Mouse (Mus musculus): ENCODE measurements around the gene Kmt2a. TPM values are rescaled to one million over a fixed set of nuclear protein-coding genes. Genes with fewer than 3 reads are reported as not detected.

Kmt2a gene
- 10 to 100 TPM; 31.9 to 38.3 TPM for total RNA-seq (2021)
- long read RNA-seq, experiment 1, partial matches to known transcripts, result 3 of 5 reads
- long read RNA-seq, experiment 1, other reads (novel, unspliced or antisense), result 2 of 5 reads
- long read RNA-seq, experiment 2, partial matches to known transcripts, result 0 of 4 reads
- long read RNA-seq, experiment 2, other reads (novel, unspliced or antisense), result 4 of 4 reads

- DNase-seq, result peak; percentile 98 to 99
Observed at GRCm38 (mm10) chr9:44881221-44881871, at the start of gene Kmt2a. TSS of gene Kmt2a (minus strand) at chr9:44881296.

- no peak for DNase-seq
Observed at GRCm38 (mm10) chr9:44921543-44921942, 40.4 kb upstream of the Kmt2a start.

- peak; percentile 44 to 63 for DNase-seq
Observed at GRCm38 (mm10) chr9:44921123-44921468, 40.0 kb upstream of the Kmt2a start.

GRCm38 (mm10) chr9:44920374-44921122 is 39.5 kb upstream of the Kmt2a start, which contains the start of gene Atp5l:
TSS of gene Atp5l (minus strand) at chr9:44920742.
- peak; percentile 81 to 87 for DNase-seq

GRCm38 (mm10) chr9:44919606-44920005 is 38.5 kb upstream of the Kmt2a start:
- DNase-seq, result no peak

- DNase-seq, result peak; percentile 19 to 46
Observed at GRCm38 (mm10) chr9:44916196-44916595, 35.1 kb upstream of the Kmt2a start.

- DNase-seq, result no peak
Observed at GRCm38 (mm10) chr9:44914706-44915105, 33.6 kb upstream of the Kmt2a start.

- DNase-seq, result no peak
Observed at GRCm38 (mm10) chr9:44911365-44911764, 30.3 kb upstream of the Kmt2a start.

- peak; percentile 34 to 46 for DNase-seq
Observed at GRCm38 (mm10) chr9:44905620-44906019, 24.5 kb upstream of the Kmt2a start.

GRCm38 (mm10) chr9:44904964-44905363 is 23.9 kb upstream of the Kmt2a start:
- DNase-seq, result peak; percentile 77 to 84

- DNase-seq, result no peak
Observed at GRCm38 (mm10) chr9:44903856-44904255, 22.8 kb upstream of the Kmt2a start.

- peak in 1 of 2 experiments; percentile 26 for DNase-seq
Observed at GRCm38 (mm10) chr9:44900402-44900801, 19.3 kb upstream of the Kmt2a start.

GRCm38 (mm10) chr9:44899716-44900115 is 18.6 kb upstream of the Kmt2a start:
- DNase-seq, result no peak

- no peak for DNase-seq
Observed at GRCm38 (mm10) chr9:44897024-44897423, 15.9 kb upstream of the Kmt2a start.

- no peak for DNase-seq
Observed at GRCm38 (mm10) chr9:44892664-44893063, 11.6 kb upstream of the Kmt2a start.

GRCm38 (mm10) chr9:44891210-44891609 is 10.1 kb upstream of the Kmt2a start:
- no peak for DNase-seq

- no peak for DNase-seq
Observed at GRCm38 (mm10) chr9:44890122-44890521, 9.0 kb upstream of the Kmt2a start.

GRCm38 (mm10) chr9:44888114-44888624 is 7.1 kb upstream of the Kmt2a start:
- DNase-seq, result no peak

GRCm38 (mm10) chr9:44882981-44883569 is 2.0 kb upstream of the Kmt2a start:
- no peak for DNase-seq

GRCm38 (mm10) chr9:44882436-44882980 is 1.4 kb upstream of the Kmt2a start:
- peak; percentile 49 to 59 for DNase-seq

- peak; percentile 84 to 89 for DNase-seq
Observed at GRCm38 (mm10) chr9:44881941-44882435, 892 bp upstream of the Kmt2a start.

All from adrenal gland, postnatal 36 days (tissue).